Mouse (Mus musculus): ENCODE data around the gene Mad2l1bp.

Gene Mad2l1bp

DNA sequence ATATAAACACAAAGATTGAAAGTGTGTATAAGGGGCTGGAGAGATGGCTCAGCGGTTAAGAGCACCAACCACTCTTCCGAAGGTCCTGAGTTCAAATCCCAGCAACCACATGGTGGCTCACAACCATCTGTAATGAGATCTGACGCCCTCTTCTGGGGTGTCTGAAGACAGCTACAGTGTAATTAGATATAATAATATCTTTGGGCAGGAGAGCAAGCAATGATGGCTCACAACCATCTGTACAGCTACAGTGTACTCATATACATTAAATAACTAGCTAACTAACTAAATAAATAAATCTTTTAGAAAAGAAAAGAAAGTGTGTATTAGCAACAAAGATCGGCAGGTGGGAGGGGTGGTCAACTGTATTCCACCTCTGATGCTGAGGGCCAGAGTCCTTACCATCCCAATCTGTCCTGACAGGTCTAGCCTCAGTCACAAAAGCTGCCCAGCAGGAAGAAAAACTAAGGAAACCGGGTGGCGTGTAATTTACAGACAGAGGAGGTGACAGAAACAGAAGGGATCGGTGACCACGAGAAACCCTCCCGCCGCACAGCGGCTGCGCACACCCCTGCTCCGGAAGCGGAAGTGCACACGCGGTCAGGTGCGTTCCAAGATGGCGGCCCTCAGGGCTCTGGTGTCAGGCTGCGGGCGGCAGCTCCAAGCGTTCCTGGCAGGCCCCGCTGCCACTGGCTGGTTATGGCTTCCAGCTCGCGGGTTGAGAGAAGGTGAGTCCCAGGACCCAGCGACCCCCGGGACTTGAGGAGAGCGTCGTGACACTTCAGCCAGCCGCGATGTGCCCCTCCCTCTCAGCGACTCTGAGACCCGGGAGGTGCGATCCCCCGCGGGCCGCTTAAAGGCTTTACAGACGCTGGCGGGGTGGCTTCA is 42.7 kb downstream of the Mad2l1bp start, which contains the start of gene Mrps18a:
Gene Mrps18a, plus strand, starts transcription at position 585 of the 888 bp plus-strand sequence.
- peak; percentile 95 for DNase-seq (ENCODE audit: low read depth, low spot score)

DNA sequence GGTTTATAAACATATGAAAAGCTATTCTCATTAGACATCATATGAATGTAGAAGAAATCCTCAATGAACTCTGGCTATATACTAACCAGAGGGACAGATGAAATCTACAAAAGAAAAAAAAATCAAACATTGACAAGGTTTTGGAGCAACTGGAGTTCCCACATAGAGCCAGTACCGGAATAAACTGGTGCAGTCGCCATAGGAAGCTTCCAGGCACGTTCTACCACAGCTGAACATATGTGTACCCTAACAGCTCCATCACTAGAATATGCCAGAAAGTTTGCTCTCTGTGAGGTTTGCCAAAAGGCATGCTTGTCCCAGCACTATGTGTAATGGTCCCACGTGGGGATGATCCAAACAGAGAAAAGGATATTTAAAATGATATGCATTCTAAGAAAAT is 45.1 kb downstream of the Mad2l1bp start:
- DNase-seq (ENCODE audit: low read depth, low spot score) = no peak

GRCm38 (mm10) chr17:46104487-46104886 is 48.9 kb downstream of the Mad2l1bp start:
- DNase-seq (ENCODE audit: low read depth, low spot score) = no peak

- no peak for DNase-seq (ENCODE audit: low read depth, low spot score)
Observed at GRCm38 (mm10) chr17:46102608-46103159, 50.7 kb downstream of the Mad2l1bp start.

- no peak for DNase-seq (ENCODE audit: low read depth, low spot score)
Observed at GRCm38 (mm10) chr17:46101906-46102305, 51.4 kb downstream of the Mad2l1bp start.

- DNase-seq (ENCODE audit: low read depth, low spot score) = no peak
Observed at GRCm38 (mm10) chr17:46098525-46098924, 54.8 kb downstream of the Mad2l1bp start.

Data from brain, adult 2 months (tissue).